Mouse (Mus musculus) kidney, embryonic 14.5 days (tissue): ENCODE results near the gene Enah. TPM values are rescaled to one million over a fixed set of nuclear protein-coding genes. Genes with fewer than 3 reads are reported as not detected.

Source experiments
- ATAC-seq: fragments of 200-750 bp; cut with Nextera tagmentation; 2 replicates; pipeline ENCODE4 v1.8.0; 2017; ENCODE audit warnings: moderate number of reproducible peaks, mild to moderate bottlenecking, moderate TSS enrichment, moderate library complexity; ENCODE audit not compliant: low FRiP score, low TSS enrichment
- H3K27ac ChIP-seq: fragments of 300-500 bp; sonication (generic); 2 replicates; pipeline ENCODE4 v1.5.1; 2014; ENCODE audit warnings: low read depth, mild to moderate bottlenecking, low read length, moderate library complexity, mixed read lengths
- H3K27me3 ChIP-seq: fragments of 300-500 bp; sonication (generic); 2 replicates; pipeline ENCODE4 v1.6.1; 2014; ENCODE audit warnings: mild to moderate bottlenecking, low read length; ENCODE audit not compliant: control insufficient read depth, insufficient read depth
- H3K36me3 ChIP-seq: fragments of 300-500 bp; sonication (generic); 2 replicates; pipeline ENCODE4 v1.6.1; 2014; ENCODE audit warnings: low read length, mixed read lengths; ENCODE audit not compliant: control insufficient read depth, insufficient read depth
- H3K4me1 ChIP-seq: fragments of 300-500 bp; sonication (generic); 2 replicates; pipeline ENCODE4 v1.6.1; 2014; ENCODE audit warnings: low read length, mixed read lengths; ENCODE audit not compliant: control insufficient read depth, insufficient read depth
- H3K4me2 ChIP-seq: fragments of 300-500 bp; sonication (generic); replicated peaks from 2 replicates; pipeline ENCODE4 v1.6.1; 2014; ENCODE audit warnings: low read depth, mild to moderate bottlenecking, low read length
- H3K4me3 ChIP-seq: fragments of 300-500 bp; sonication (generic); 2 replicates; pipeline ENCODE4 v1.5.1; 2014; ENCODE audit warnings: mild to moderate bottlenecking, low read length
- H3K9ac ChIP-seq: fragments of 300-500 bp; sonication (generic); 2 replicates; pipeline ENCODE4 v1.6.1; 2014; ENCODE audit warnings: low read depth, mild to moderate bottlenecking, low read length, moderate library complexity
- H3K9me3 ChIP-seq: fragments of 300-500 bp; sonication (generic); 2 replicates; pipeline ENCODE4 v1.6.1; 2016; ENCODE audit warnings: low read length; ENCODE audit not compliant: control insufficient read depth
- WGBS: fragments of 180-500 bp; shearing (Covaris S2); extraction: QIAGEN DNeasy Blood & Tissue Kit; methylation state at CpG from one replicate; pipeline ENCODE4 v1.1.7; 2014; 5-methylcytosine and 5-hydroxymethylcytosine counted together
- polyA plus RNA-seq: library from polyadenylated mRNA; unstranded; fragments of >200 nt; fragmentation: Nextera tagmentation; extraction: Ambion mirVana; gene quantifications from 2 replicates; pipeline ENCODE4 v1.2.1, GENCODE M21; 2014

The Enah gene
- polyA plus RNA-seq, 1 experiment from 2014 or later: 28.8 TPM

DNA sequence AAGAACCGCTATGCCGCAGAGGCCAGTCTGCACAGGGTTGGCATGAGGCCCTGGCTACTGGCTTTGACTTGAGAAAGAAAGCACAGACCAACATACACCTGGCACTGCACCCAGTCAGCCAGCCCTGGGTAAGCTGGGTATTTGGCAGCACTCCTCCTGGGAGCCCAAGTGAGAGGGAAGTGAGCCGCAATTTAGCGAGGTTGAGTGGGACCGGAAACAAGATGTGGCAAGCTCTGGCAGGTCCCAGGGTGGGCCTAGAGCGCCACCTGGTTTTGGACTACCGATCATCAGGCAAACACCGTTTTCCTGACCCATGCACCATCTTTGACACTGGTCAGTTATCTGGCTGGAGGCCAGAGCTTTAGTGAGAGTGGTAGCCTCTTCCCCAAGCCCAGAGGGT, 138.3 kb downstream of the Enah start:
- ATAC-seq: peak; percentile 44; the same call in 1 of the 2 replicates
- 39% methylated on average over 8 of the region's 8 CpGs for WGBS
- H3K4me3 ChIP-seq: no peak overlapping the region

DNA sequence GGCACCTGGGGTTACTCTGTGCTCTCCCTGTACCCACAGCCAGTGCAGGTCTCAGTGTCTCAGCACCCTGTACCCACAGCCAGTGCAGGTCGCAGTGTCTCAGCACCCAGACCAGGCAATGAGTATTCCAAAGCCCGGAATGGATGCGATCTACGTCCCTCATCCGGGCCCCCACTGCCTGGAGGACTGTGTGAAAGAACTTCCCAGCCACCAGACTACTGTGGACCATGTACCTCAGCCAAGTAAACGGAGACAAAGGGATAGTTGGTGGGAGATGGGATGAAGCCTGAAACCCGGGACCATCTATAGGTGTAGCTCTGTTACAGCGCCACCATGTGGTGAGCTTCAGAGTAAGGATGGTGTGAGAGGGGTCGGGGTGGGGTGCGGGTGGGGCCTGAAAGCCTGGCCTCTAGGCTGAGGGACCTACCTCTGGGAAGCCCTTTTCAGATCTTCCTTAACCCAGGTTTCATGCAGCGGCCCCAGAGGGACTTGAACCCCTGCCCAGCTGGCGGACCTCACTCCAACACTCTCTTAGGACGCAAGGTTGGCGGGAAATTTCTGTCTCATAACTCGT, 139.0 kb downstream of the Enah start:
- H3K9me3 ChIP-seq: no peaks in the 10 kb centered on the region
- WGBS: 60% methylated on average over 15 of the region's 15 CpGs
- no peaks in the 10 kb centered on the region for H3K4me1 ChIP-seq
- no peak overlapping the region for H3K9ac ChIP-seq
- 0 out of 2 replicates have a peak, but pooled peaks have one; percentile 21 for ATAC-seq
- no peaks in the 10 kb centered on the region for H3K27me3 ChIP-seq
- H3K27ac ChIP-seq: no peak overlapping the region
- H3K4me2 ChIP-seq: no peak overlapping the region
- H3K36me3 ChIP-seq: no peaks in the 10 kb centered on the region
- H3K4me3 ChIP-seq: no peak overlapping the region

More for the DNA sequence above, 138.3 kb downstream of the Enah start:
- H3K4me2 ChIP-seq: no peak overlapping the region
- H3K4me1 ChIP-seq: no peaks in the 10 kb centered on the region
- H3K36me3 ChIP-seq: no peaks in the 10 kb centered on the region
- H3K9me3 ChIP-seq: no peaks in the 10 kb centered on the region
- H3K9ac ChIP-seq: no peak overlapping the region
- H3K27ac ChIP-seq: no peak overlapping the region
- H3K27me3 ChIP-seq: no peaks in the 10 kb centered on the region

DNA sequence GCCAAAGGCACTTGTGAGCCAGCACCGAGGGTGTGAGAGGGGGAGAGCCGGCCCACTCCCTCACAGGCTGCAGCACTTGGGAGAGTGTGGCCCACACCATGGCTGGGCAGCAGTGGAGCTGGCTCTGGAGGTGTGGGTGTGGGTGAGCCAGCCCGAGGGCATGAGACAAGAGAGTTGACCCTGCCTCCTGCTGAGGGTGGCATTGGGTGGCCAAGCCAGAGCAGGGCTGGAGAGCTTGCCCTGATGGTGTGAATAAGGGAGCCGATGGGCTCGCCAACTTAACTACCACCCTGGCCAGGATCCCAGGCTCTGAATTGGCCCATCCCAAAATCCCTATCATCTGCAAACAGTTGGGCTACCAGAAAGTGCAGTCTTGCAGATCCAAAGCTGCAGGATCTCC, 141.4 kb downstream of the Enah start:
- no peak overlapping the region for H3K9ac ChIP-seq
- H3K4me2 ChIP-seq: no peak overlapping the region
- H3K9me3 ChIP-seq: no peaks in the 10 kb centered on the region
- no peaks in the 10 kb centered on the region for H3K4me1 ChIP-seq
- no peak overlapping the region for H3K27ac ChIP-seq
- no peak overlapping the region for H3K4me3 ChIP-seq
- no peaks in the 10 kb centered on the region for H3K27me3 ChIP-seq
- ATAC-seq: no peak
- H3K36me3 ChIP-seq: no peaks in the 10 kb centered on the region
- WGBS: 80% methylated on average over 5 of the region's 5 CpGs

DNA sequence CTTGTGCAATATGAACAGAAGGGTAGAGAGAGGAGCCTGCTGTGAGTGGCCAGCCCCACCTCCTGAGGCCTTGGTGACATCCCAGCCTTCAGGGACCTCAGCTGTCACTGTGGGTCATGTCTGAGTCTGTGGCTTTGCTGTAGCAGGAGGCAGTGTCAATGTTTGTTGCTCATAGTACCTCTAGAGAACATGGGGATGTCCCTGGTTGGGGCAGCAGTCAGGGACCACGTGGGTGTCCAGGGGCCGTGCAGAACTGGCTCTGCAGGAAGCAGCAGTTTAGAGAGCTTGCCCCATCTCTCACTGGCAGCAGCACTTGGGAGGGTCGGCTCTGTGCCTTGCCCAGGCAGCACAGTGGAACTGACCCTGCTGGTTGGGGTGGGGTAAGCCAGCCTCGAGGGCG, 142.7 kb downstream of the Enah start:
- no peaks in the 10 kb centered on the region for H3K36me3 ChIP-seq
- no peak overlapping the region for H3K4me2 ChIP-seq
- ATAC-seq: no peak
- H3K27ac ChIP-seq: no peak overlapping the region
- H3K4me1 ChIP-seq: no peaks in the 10 kb centered on the region
- no peak overlapping the region for H3K4me3 ChIP-seq
- H3K9me3 ChIP-seq: no peaks in the 10 kb centered on the region
- H3K27me3 ChIP-seq: no peaks in the 10 kb centered on the region
- H3K9ac ChIP-seq: no peak overlapping the region
- WGBS: 58% methylated on average over 5 of the region's 5 CpGs

DNA sequence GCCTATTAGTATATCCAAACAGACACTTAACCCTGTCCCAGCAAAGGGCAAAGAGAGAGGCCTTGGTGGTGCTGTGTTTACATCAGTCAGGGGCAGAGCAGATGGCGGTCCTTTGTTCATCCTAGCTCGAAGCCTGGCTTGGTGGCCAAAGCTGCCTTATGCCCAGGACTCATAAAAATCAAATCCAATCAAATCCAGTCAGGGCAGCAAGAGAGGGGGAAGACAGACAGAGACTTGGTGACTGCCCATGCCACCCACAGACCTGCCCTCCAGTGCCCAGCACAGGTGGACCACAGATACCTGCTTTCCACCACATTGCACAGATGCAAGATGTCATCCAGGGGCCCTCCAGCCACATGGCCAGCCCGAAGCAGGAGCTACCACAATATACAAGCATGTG, 143.1 kb downstream of the Enah start:
- Histone ChIP-seq H3K36me3 (no peaks in the 10 kb centered on the region), H3K9me3 (no peaks in the 10 kb centered on the region), H3K27ac (no peak overlapping the region), H3K27me3 (no peaks in the 10 kb centered on the region), H3K4me2 (no peak overlapping the region), H3K4me1 (no peaks in the 10 kb centered on the region), H3K4me3 (no peak overlapping the region), H3K9ac (no peak overlapping the region)
- 80% methylated on average over 3 of the region's 3 CpGs for WGBS
- ATAC-seq: no peak

DNA sequence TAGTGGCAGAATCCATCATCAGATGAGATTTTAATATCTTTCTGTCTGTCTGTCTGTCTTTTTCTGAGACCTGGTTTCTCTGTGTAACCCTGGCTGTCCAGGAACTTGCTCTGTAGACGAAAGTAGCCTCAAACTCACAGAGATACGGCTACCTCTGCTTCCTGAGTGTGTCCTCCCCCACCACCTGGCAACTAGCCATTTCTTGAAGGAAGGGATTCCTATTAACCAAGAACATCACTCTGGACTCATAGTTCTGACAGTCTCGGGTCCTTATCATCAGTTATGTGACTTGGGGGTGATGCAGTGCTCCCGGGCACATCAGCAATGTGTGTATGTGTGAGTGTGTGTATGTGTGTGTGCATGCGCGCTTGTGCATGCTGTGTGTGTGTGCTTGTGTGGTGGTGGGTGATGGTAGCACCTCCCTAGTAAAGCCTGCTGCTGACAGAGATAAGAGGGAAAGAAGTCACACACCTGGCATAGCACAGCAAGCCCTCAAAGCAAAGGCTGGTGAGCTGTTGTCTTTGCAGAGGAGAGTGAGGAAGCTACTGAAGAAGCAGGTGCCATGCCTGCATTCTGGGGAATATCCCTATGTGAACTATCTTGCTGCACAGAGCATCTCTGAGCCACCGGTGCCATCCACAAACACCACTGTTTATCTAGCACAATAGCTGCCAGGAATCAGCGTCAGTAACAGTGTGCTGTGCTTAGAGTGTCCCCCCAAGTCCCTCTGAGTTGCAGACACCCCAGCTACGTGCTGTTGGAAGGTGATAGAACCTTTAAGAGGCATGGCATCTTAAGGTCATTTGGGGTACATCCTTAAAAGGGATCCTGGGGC, 146.5 kb downstream of the Enah start:
- WGBS: 74% methylated on average over 9 of the region's 9 CpGs
- H3K4me2 ChIP-seq: no peak overlapping the region
- no peak overlapping the region for H3K4me3 ChIP-seq
- no peak overlapping the region for H3K27ac ChIP-seq
- H3K27me3 ChIP-seq: no peaks in the 10 kb centered on the region
- no peak for ATAC-seq
- H3K9ac ChIP-seq: no peak overlapping the region
- H3K36me3 ChIP-seq: no peaks in the 10 kb centered on the region
- no peaks in the 10 kb centered on the region for H3K4me1 ChIP-seq
- H3K9me3 ChIP-seq: no peaks in the 10 kb centered on the region

DNA sequence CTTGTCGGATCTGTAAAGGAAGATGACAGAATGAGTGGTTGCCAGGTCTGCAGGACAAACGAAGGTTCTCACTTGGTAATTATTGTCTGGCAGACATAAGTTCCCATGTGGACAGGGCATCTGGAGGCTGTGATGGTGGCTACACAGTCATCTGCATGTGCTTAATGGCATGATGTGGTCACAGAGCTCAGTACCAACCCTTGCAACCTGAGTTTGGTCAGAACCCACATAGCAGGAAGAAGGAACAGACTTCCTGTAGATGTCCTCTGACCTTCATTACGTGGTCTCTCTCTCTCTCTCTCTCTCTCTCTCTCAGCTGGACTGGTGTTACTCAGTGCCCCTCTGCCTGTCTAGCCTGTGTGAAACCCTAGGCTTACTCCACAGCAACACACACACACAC, 147.2 kb downstream of the Enah start:
- H3K4me2 ChIP-seq: no peak overlapping the region
- H3K4me1 ChIP-seq: no peaks in the 10 kb centered on the region
- no peak overlapping the region for H3K27ac ChIP-seq
- H3K9ac ChIP-seq: no peak overlapping the region
- H3K9me3 ChIP-seq: no peaks in the 10 kb centered on the region
- no peak overlapping the region for H3K4me3 ChIP-seq
- 85% methylated on average over 3 of the region's 3 CpGs for WGBS
- no peaks in the 10 kb centered on the region for H3K36me3 ChIP-seq
- ATAC-seq: no peak
- no peaks in the 10 kb centered on the region for H3K27me3 ChIP-seq

DNA sequence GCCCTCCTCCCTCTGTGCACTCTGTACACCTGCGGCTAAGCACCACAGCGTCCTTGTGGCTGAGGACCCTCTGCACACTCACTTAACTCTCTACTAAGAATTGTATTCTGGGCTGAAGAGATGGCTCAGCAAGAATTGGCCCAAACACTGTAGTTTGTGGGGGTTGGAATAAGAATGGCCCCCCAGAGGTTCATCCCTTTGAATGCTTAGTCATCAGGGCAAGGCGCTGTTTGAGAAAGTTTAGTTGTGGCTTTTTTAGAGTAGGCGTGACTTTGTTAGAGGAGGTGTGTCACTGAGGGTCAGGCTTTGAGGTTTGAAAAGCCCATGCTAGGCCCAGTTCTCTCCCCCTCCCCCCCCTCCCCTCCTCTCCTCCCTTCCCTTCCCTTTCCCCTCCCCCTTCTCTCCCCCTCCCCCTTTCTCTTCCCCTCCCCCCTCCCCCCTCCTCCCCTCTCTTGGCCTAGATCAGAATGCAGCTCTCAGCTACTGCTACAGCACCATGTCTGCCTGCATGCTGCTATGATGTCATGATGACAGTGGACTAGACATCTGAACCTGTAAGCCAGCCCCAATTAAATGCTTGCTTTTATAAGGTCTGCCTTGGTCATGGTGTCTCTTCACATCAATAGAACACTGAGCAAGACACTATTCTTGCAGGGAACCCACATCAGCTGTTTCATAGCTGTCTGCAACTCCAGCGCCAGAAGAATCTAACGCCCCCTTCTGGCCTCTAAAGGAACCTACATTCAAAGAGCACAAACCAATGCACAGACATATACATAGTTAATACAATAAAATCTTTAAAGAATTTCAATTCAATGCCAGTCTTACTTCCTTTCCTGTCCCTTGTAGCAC, 153.1 kb downstream of the Enah start:
- no peak for ATAC-seq
- Histone ChIP-seq H3K27ac (no peak overlapping the region), H3K9ac (no peak overlapping the region), H3K4me1 (no peaks in the 10 kb centered on the region), H3K36me3 (no peaks in the 10 kb centered on the region), H3K4me2 (no peak overlapping the region), H3K27me3 (no peaks in the 10 kb centered on the region), H3K9me3 (no peaks in the 10 kb centered on the region), H3K4me3 (no peak overlapping the region)
- WGBS: 82% methylated on average over 6 of the region's 6 CpGs

DNA sequence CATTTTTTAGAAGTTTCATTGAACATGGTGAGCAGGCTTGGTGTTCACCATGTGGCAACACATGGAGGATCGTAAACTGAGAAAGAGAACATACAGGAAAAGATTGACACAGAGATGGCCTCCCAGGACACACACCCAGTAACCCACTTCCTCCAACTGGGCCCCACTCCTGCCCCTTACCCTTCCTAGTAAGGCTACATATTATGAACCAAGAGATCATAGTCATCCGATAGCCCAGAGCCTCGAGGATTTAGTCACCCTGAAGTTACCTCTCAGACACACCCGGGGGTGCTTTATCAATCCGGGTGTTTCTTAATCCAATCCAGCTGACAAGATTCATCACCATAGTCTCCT, 153.9 kb downstream of the Enah start:
- WGBS: 78% methylated on average over 5 of the region's 5 CpGs
- H3K27ac ChIP-seq: no peak overlapping the region

More for the DNA sequence above, 153.9 kb downstream of the Enah start:
- no peaks in the 10 kb centered on the region for H3K27me3 ChIP-seq
- H3K9me3 ChIP-seq: no peaks in the 10 kb centered on the region
- H3K4me1 ChIP-seq: peaks cover under 1% of the 10 kb centered on the region; the same call in 1 of the 2 replicates
- H3K9ac ChIP-seq: no peak overlapping the region
- no peaks in the 10 kb centered on the region for H3K36me3 ChIP-seq
- no peak for ATAC-seq
- H3K4me3 ChIP-seq: no peak overlapping the region
- H3K4me2 ChIP-seq: no peak overlapping the region
